9 mouse cellular contexts compared by ENCODE assay signal in genomic region chr9:65828511-65828910, GRCm38 (mm10). TPM values are rescaled to one million over a fixed set of nuclear protein-coding genes. Genes with fewer than 3 reads are reported as not detected.
DNase-seq lines count a peak whose midpoint lies in the region; ATAC-seq and TF ChIP-seq lines count a peak whose summit lies in the region.
"Had no signal": no experiment of that assay in that cellular context is flagged by ENCODE, and none has a peak within 500 bp of the region (broad histone marks: within the 10 kb centered on the region; RNA-seq: fewer than 3 reads in every experiment).

No protein-coding gene starts in this region.

- H3K4me1 ChIP-seq in ES-E14 (ENCODE audit: control insufficient read depth in 2 of 2, insufficient read depth in 2 of 2, low read length in 2 of 2, poor library complexity in 1 of 2), result peaks cover 7 to 9% of the 10 kb centered on the region in 2 experiments
- H3K4me1 ChIP-seq in hindbrain, embryonic 11.5 days (replicated peaks; ENCODE audit: control insufficient read depth, insufficient read depth, low read length), result 0 out of 2 replicates have a peak, but pooled peaks cover 3% of the 10 kb centered on the region

- no peaks in the 10 kb centered on the region for H3K36me3 ChIP-seq in ES-E14 (ENCODE audit: control insufficient read depth, insufficient read depth, low read length, poor library complexity, severe bottlenecking)
- H3K36me3 ChIP-seq in hindbrain, embryonic 11.5 days (ENCODE audit: control insufficient read depth, insufficient read depth, low read length), result no peaks in the 10 kb centered on the region

- no peak for ATAC-seq in hindbrain, embryonic 11.5 days (ENCODE audit: low FRiP score)

- no peak overlapping the region; the same call in 1 of the 2 replicates for H3K27ac ChIP-seq in ES-E14 (ENCODE audit: insufficient read depth, low read depth, low read length, poor library complexity, severe bottlenecking)
- H3K27ac ChIP-seq in hindbrain, embryonic 11.5 days (ENCODE audit: low read depth, low read length), result no peak overlapping the region

- H3K27me3 ChIP-seq in hindbrain, embryonic 11.5 days (ENCODE audit: control insufficient read depth, insufficient read depth, low read length), result no peaks in the 10 kb centered on the region

- peak; percentile 5 to 9 for DNase-seq in B cell, adult 2 months
- DNase-seq in ES-E14 (ENCODE audit: low read depth, low spot score), result no peak
- no peak for DNase-seq in hindbrain, embryonic 11.5 days (ENCODE audit: low spot score)
- peak; percentile 36 for DNase-seq in lung, postnatal 10 days
- no peak for DNase-seq in gastrocnemius, adult 8-10 months (ENCODE audit: low spot score in 2 of 2)
- no peak for DNase-seq in thymus, adult 18-20 months
- no peak for DNase-seq in layer of hippocampus, adult 11-12 months (ENCODE audit: low spot score)
- DNase-seq in left cerebral cortex, adult 11 months (ENCODE audit: low spot score), result no peak
- DNase-seq: thymus, postnatal 25 days had no signal

- H3K9me3 ChIP-seq in ES-E14 (ENCODE audit: control insufficient read depth, insufficient read depth, low read depth, low read length), result no peaks in the 10 kb centered on the region
- H3K9me3 ChIP-seq in hindbrain, embryonic 11.5 days (ENCODE audit: control insufficient read depth, low read length), result no peaks in the 10 kb centered on the region

- peak overlapping the region; percentile 62 to 95; a peak in 3 of 4 replicates for H3K4me3 ChIP-seq in ES-E14 (ENCODE audit: insufficient read depth in 1 of 2, low read depth in 1 of 2, low read length in 2 of 2, poor library complexity in 1 of 2, severe bottlenecking in 1 of 2)
- peak overlapping the region; percentile 86 for H3K4me3 ChIP-seq in hindbrain, embryonic 11.5 days (ENCODE audit: low read depth, low read length)

- peak overlapping the region; percentile 81; the same call in 1 of the 2 replicates for H3K9ac ChIP-seq in ES-E14 (ENCODE audit: insufficient read depth, low read depth, low read length, poor library complexity, severe bottlenecking)
- H3K9ac ChIP-seq in hindbrain, embryonic 11.5 days (ENCODE audit: low read depth, low read length), result no peak overlapping the region

- H3K4me2 ChIP-seq in hindbrain, embryonic 11.5 days (replicated peaks; ENCODE audit: low read depth, low read length), result peak overlapping the region; percentile 53

- 47% methylated on average over 3 of the region's 3 CpGs for WGBS in hindbrain, embryonic 11.5 days

- in situ Hi-C loops in ES-E14 (cut with MboI; ENCODE audit: low sequenced_read_pairs in 2 of 2, unreplicated experiment in 2 of 2), result no loop called here

TF ChIP-seq in ES-E14, 5 proteins besides CTCF, POLR2A, EP300 and RAD21:
- TF ChIP-seq ZC3H11A (IDR thresholded peaks at IDR 0.05; ENCODE audit: borderline replicate concordance, low read depth, low read length), result no peak
- TF ChIP-seq MAFK (IDR thresholded peaks at IDR 0.05; ENCODE audit: insufficient read depth, low read depth, low read length), result no peak
- no peak for TF ChIP-seq HCFC1 (IDR thresholded peaks at IDR 0.05; ENCODE audit: borderline replicate concordance, insufficient read depth, low read length)
- TF ChIP-seq ZNF384 (IDR thresholded peaks at IDR 0.05; ENCODE audit: low read depth, low read length), result no peak
- TF ChIP-seq CHD2 (IDR thresholded peaks at IDR 0.05; ENCODE audit: low read depth, low read length), result no peak

RNA-seq across cellular contexts. Expression of gene Zfp609, which starts 1.1 kb away (rescaled TPM):
- total RNA-seq in ES-E14 (2012; rRNA removed), result 8.7 and 9.9 TPM in 2 replicates
- polyA plus RNA-seq in hindbrain, embryonic 11.5 days (2014; fragmentation: Nextera tagmentation; extraction: Ambion mirVana), result 9.2 and 12.5 TPM in 2 replicates
- 10 to 100 TPM; 15.8 to 18.8 (median 17.6) TPM for total RNA-seq in gastrocnemius, adult 8-10 months (2022)

Comparison
In these comparisons a context has a peak if more than half of its experiments do, and no peak if none do; other contexts are left out.
1. DNase-seq: peak in B cell, adult 2 months (2 of 2) and lung, postnatal 10 days (single experiment); none in ES-E14 (single experiment), hindbrain, embryonic 11.5 days (single experiment), gastrocnemius, adult 8-10 months (0 of 2), thymus, adult 18-20 months (0 of 2), layer of hippocampus, adult 11-12 months (single experiment) and left cerebral cortex, adult 11 months (single experiment).